Mouse (Mus musculus): ENCODE measurements around the gene Efna1.

- no peak for TF ChIP-seq BHLHE40 (IDR thresholded peaks at IDR 0.05; ENCODE audit: borderline replicate concordance, low read depth, low read length)
- TF ChIP-seq CTCF (IDR thresholded peaks at IDR 0.05 in 2 of 3, conservative IDR thresholded peaks at IDR 0.05 in 1 of 3; ENCODE audit: control insufficient read depth in 1 of 3, insufficient read depth in 1 of 3, low read depth in 2 of 3, low read length in 3 of 3, poor library complexity in 1 of 3, severe bottlenecking in 1 of 3): no peak
- no peak for TF ChIP-seq GATA1 (IDR thresholded peaks at IDR 0.05; ENCODE audit: low read depth, low read length)
- TF ChIP-seq MEF2A (IDR thresholded peaks at IDR 0.05; ENCODE audit: extremely low read depth, insufficient replicate concordance, low read depth, low read length, poor library complexity, severe bottlenecking): no peak
- TF ChIP-seq POLR2A (IDR thresholded peaks at IDR 0.05; ENCODE audit: control insufficient read depth in 1 of 2, insufficient read depth in 1 of 2, low read depth in 1 of 2, low read length in 2 of 2, poor library complexity in 1 of 2): no peak; a peak in 1 of 4 replicates
- TF ChIP-seq HCFC1 (IDR thresholded peaks at IDR 0.05; ENCODE audit: low read depth, low read length): 0 out of 2 replicates have a peak, but pooled peaks have one; percentile 31
Measured at GRCm38 (mm10) chr3:89322514-89323165, 41.7 kb upstream of the Efna1 start, which contains the start of gene Efna3.

All from MEL (cell line).